Mouse (Mus musculus) embryonic facial prominence, embryonic 14.5 days (tissue): ENCODE data around the gene Gm595. TPM values are rescaled to one million over a fixed set of nuclear protein-coding genes. Genes with fewer than 3 reads are reported as not detected.

ENCODE experiments used
- ATAC-seq: fragments of 200-750 bp; cut with Nextera tagmentation; 2 replicates; pipeline ENCODE4 v1.8.0; 2017; ENCODE audit warnings: low read depth, moderate number of reproducible peaks, moderate TSS enrichment
- DNase-seq: peaks from one replicate; pipeline ENCODE4 v3.0.0-alpha.2; 2015; ENCODE audit warnings: low spot score
- H3K27ac ChIP-seq: fragments of 300-500 bp; sonication (generic); replicated peaks from 2 replicates; pipeline ENCODE4 v1.5.1; 2014; ENCODE audit warnings: low read depth, mild to moderate bottlenecking, low read length, moderate library complexity
- H3K27me3 ChIP-seq: fragments of 300-500 bp; sonication (generic); replicated peaks from 2 replicates; pipeline ENCODE4 v1.6.1; 2014; ENCODE audit warnings: low read length; ENCODE audit not compliant: control insufficient read depth, insufficient read depth
- H3K36me3 ChIP-seq: fragments of 300-500 bp; sonication (generic); 2 replicates; pipeline ENCODE4 v1.6.1; 2014; ENCODE audit warnings: low read length, mixed read lengths; ENCODE audit not compliant: control insufficient read depth, insufficient read depth
- H3K4me1 ChIP-seq: fragments of 300-500 bp; sonication (generic); 2 replicates; pipeline ENCODE4 v1.6.1; 2014; ENCODE audit warnings: antibody characterized with exemption, low read length; ENCODE audit not compliant: control insufficient read depth, insufficient read depth
- H3K4me2 ChIP-seq: fragments of 300-500 bp; sonication (generic); 2 replicates; pipeline ENCODE4 v1.6.1; 2014; ENCODE audit warnings: low read depth, mild to moderate bottlenecking, low read length, moderate library complexity, mixed read lengths
- H3K4me3 ChIP-seq: fragments of 300-500 bp; sonication (generic); 2 replicates; pipeline ENCODE4 v1.5.1; 2014; ENCODE audit warnings: low read depth, mild to moderate bottlenecking, low read length
- H3K9ac ChIP-seq: fragments of 300-500 bp; sonication (generic); 2 replicates; pipeline ENCODE4 v1.6.1; 2014; ENCODE audit warnings: low read depth, mild to moderate bottlenecking, low read length, moderate library complexity, mixed read lengths
- H3K9me3 ChIP-seq: fragments of 300-500 bp; sonication (generic); 2 replicates; pipeline ENCODE4 v1.6.1; 2016; ENCODE audit warnings: low read length; ENCODE audit not compliant: control insufficient read depth
- WGBS: fragments of 180-500 bp; shearing (Covaris S2); extraction: QIAGEN DNeasy Blood & Tissue Kit; methylation state at CpG from one replicate; pipeline ENCODE4 v1.1.7; 2014; 5-methylcytosine and 5-hydroxymethylcytosine counted together
- polyA plus RNA-seq: library from polyadenylated mRNA; unstranded; fragments of >200 nt; fragmentation: Nextera tagmentation; extraction: Ambion mirVana; gene quantifications from 2 replicates; pipeline ENCODE4 v1.2.1, GENCODE M21; 2014

Gene Gm595
- polyA plus RNA-seq: not detected in 2 replicates

DNA sequence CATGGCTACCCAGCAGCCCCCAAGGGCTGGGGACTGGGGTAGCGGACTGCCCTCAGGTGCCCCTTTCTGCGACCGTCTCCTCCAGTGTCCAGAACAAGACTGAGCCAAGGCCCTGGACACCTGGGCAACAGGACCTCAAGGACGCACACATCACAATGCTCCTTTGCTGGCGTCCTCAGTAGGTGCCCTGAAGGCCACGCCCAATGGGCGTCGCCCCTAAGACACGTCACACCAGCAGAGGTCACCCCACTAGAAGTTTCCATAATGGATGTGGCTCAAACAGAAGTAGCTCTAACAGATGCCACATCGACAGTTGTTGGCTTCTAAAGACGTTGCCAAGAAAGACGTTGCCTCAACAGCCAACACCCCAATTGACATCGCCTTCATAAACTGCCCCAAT lies at the start of gene Gm595:
Gene Gm595, minus strand, starts transcription at position 101 of the 400 bp plus-strand sequence.
- Histone ChIP-seq H3K27me3 (no peaks in the 10 kb centered on the region), H3K27ac (no peak within 1 kb of the TSS), H3K9me3 (no peaks in the 10 kb centered on the region), H3K36me3 (no peaks in the 10 kb centered on the region), H3K4me3 (no peak within 1 kb of the TSS), H3K4me1 (no peaks in the 10 kb centered on the region), H3K4me2 (no peak within 1 kb of the TSS), H3K9ac (no peak within 1 kb of the TSS)
- ATAC-seq (no peak), DNase-seq (no peak)
- 86% methylated on average over 13 of the region's 13 CpGs for WGBS

- no peak for DNase-seq
- H3K9ac ChIP-seq: no peak overlapping the region
- H3K27me3 ChIP-seq: no peaks in the 10 kb centered on the region
- no peaks in the 10 kb centered on the region for H3K36me3 ChIP-seq
- no peak for ATAC-seq
- H3K4me2 ChIP-seq: no peak overlapping the region
- 82% methylated on average over 4 of the region's 4 CpGs for WGBS
- H3K4me1 ChIP-seq: no peaks in the 10 kb centered on the region
- H3K4me3 ChIP-seq: no peak overlapping the region
- no peaks in the 10 kb centered on the region for H3K9me3 ChIP-seq
- H3K27ac ChIP-seq: no peak overlapping the region
Observed at GRCm38 (mm10) chrX:48908421-48908820, 30.9 kb upstream of the Gm595 start.

GRCm38 (mm10) chrX:48903744-48904143 lies 26.2 kb upstream of the Gm595 start:
- H3K9me3 ChIP-seq: no peaks in the 10 kb centered on the region
- H3K4me1 ChIP-seq: no peaks in the 10 kb centered on the region
- H3K9ac ChIP-seq: no peak overlapping the region
- H3K4me2 ChIP-seq: no peak overlapping the region
- no peak overlapping the region for H3K4me3 ChIP-seq
- ATAC-seq (no peak), DNase-seq (no peak)
- WGBS: 77% methylated on average over 3 of the region's 3 CpGs
- no peaks in the 10 kb centered on the region for H3K36me3 ChIP-seq
- H3K27me3 ChIP-seq: no peaks in the 10 kb centered on the region; the same call in 1 of the 2 replicates
- H3K27ac ChIP-seq: no peak overlapping the region

- peak; percentile 17 for DNase-seq
Observed at GRCm38 (mm10) chrX:48899555-48899954, 22.0 kb upstream of the Gm595 start.

GRCm38 (mm10) chrX:48896803-48897202 lies 19.3 kb upstream of the Gm595 start:
- H3K4me1 ChIP-seq: no peaks in the 10 kb centered on the region
- no peak overlapping the region for H3K4me3 ChIP-seq
- H3K9me3 ChIP-seq: no peaks in the 10 kb centered on the region
- no peak overlapping the region for H3K4me2 ChIP-seq
- ATAC-seq: no peak
- 46% methylated on average over 6 of the region's 6 CpGs for WGBS
- no peak for DNase-seq
- H3K9ac ChIP-seq: no peak overlapping the region
- H3K36me3 ChIP-seq: no peaks in the 10 kb centered on the region
- H3K27ac ChIP-seq: no peak overlapping the region
- no peaks in the 10 kb centered on the region; the same call in 1 of the 2 replicates for H3K27me3 ChIP-seq

More at GRCm38 (mm10) chrX:48899555-48899954, 22.0 kb upstream of the Gm595 start:
- ATAC-seq: no peak
- Histone ChIP-seq H3K36me3 (no peaks in the 10 kb centered on the region), H3K9ac (no peak overlapping the region), H3K27me3 (no peaks in the 10 kb centered on the region; the same call in 1 of the 2 replicates), H3K27ac (no peak overlapping the region), H3K4me1 (no peaks in the 10 kb centered on the region), H3K9me3 (no peaks in the 10 kb centered on the region), H3K4me2 (no peak overlapping the region), H3K4me3 (no peak overlapping the region)
- 41% methylated on average over 5 of the region's 5 CpGs for WGBS

- Histone ChIP-seq H3K9me3 (no peaks in the 10 kb centered on the region), H3K4me3 (no peak overlapping the region), H3K4me1 (no peaks in the 10 kb centered on the region), H3K27me3 (no peaks in the 10 kb centered on the region), H3K27ac (no peak overlapping the region), H3K9ac (no peak overlapping the region), H3K36me3 (no peaks in the 10 kb centered on the region), H3K4me2 (no peak overlapping the region)
- 80% methylated on average over 3 of the region's 3 CpGs for WGBS
- ATAC-seq: no peak
- no peak for DNase-seq
Observed at GRCm38 (mm10) chrX:48893946-48894345, 16.4 kb upstream of the Gm595 start.

DNA sequence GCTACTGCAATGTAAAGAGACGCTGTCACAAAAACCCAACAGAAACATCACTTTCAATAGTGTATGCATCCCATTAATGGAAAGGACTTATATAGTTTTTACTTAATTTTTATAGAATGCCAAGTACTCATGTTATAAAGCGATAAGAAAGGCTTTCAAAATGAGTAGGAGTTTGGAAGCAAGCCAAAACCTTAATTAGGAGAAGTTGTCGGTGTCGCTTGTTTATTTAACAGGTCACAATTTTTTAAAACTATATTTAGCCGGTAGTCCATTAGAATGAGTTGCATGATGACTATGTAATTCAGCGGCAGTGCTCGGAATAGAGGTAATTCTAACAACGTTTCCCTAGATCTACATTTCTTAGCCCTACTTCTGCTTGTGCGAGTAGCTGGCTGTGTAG lies 12.7 kb upstream of the Gm595 start:
- Histone ChIP-seq H3K9ac (no peak overlapping the region), H3K4me1 (no peaks in the 10 kb centered on the region), H3K27ac (no peak overlapping the region), H3K27me3 (no peaks in the 10 kb centered on the region), H3K4me2 (no peak overlapping the region), H3K4me3 (no peak overlapping the region), H3K36me3 (no peaks in the 10 kb centered on the region), H3K9me3 (no peaks in the 10 kb centered on the region)
- ATAC-seq (no peak), DNase-seq (no peak)
- 84% methylated on average over 9 of the region's 9 CpGs for WGBS

GRCm38 (mm10) chrX:48884615-48885014 lies 7.1 kb upstream of the Gm595 start:
- no peak overlapping the region for H3K9ac ChIP-seq
- no peak overlapping the region for H3K4me3 ChIP-seq
- H3K27me3 ChIP-seq: no peaks in the 10 kb centered on the region
- 74% methylated on average over 5 of the region's 5 CpGs for WGBS
- no peaks in the 10 kb centered on the region for H3K4me1 ChIP-seq
- ATAC-seq (no peak), DNase-seq (no peak)
- no peaks in the 10 kb centered on the region for H3K36me3 ChIP-seq
- H3K9me3 ChIP-seq: no peaks in the 10 kb centered on the region
- H3K27ac ChIP-seq: no peak overlapping the region
- no peak overlapping the region for H3K4me2 ChIP-seq
